Mouse (Mus musculus) gastrocnemius, adult 2 months (tissue): ENCODE measurements around the gene Fancd2os. TPM values are rescaled to one million over a fixed set of nuclear protein-coding genes. Genes with fewer than 3 reads are reported as not detected.

Experiments
- DNase-seq: peaks from one replicate; pipeline ENCODE4 v3.0.0; 2022
- H3K27ac ChIP-seq: fragments of 200-600 bp; 2 replicates; pipeline ENCODE4 v1.8.1; 2022; ENCODE audit warnings: mild to moderate bottlenecking
- H3K4me3 ChIP-seq: fragments of 200-600 bp; 2 replicates; pipeline ENCODE4 v1.8.1; 2022; ENCODE audit warnings: mild to moderate bottlenecking, moderate library complexity
- CTCF ChIP-seq: fragments of 200-600 bp; IDR thresholded peaks from 2 replicates; pipeline ENCODE4 v1.8.1; 2022; ENCODE audit warnings: antibody characterized with exemption, mild to moderate bottlenecking, moderate library complexity
- intact Hi-C: fragments of 180-260 bp; cut with DNase I; formaldehyde crosslinking; loops from one replicate; pipeline ENCODE4 v1.15.1; 2025
- total RNA-seq, 2 experiments: library from RNA; stranded (reverse); gene quantifications; 2 replicates each; pipeline ENCODE4 v1.2.3; 2021

Gene Fancd2os
- total RNA-seq, 2 experiments from 2014 or later = not detected

DNA sequence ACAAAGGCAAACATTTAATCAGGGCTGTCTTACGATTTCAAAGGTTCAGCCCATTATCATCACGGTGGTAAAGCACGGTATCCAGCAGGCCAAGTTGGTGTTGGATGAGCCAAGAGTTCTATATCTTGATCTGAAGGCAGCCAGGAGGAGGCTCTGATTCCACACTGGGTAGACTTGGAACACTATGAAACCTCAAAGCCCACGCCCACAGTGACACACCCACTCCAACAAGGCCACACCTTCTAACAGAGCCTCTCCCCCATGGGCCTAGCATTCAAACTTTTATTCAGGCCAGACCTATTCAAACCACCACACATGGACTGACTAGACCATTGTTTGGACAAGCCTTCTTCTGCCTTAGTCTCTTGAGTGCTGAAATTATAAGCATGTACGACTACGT is 2.3 kb upstream of the Fancd2os start:
- TF ChIP-seq CTCF = no peak
- no peak overlapping the region for H3K27ac ChIP-seq
- intact Hi-C loops = loop anchor here (5.0 kb wide), 1 partner anchor 116 kb away; no protein-coding TSS in a partner anchor
- no peak for DNase-seq
- H3K4me3 ChIP-seq = no peak overlapping the region

DNA sequence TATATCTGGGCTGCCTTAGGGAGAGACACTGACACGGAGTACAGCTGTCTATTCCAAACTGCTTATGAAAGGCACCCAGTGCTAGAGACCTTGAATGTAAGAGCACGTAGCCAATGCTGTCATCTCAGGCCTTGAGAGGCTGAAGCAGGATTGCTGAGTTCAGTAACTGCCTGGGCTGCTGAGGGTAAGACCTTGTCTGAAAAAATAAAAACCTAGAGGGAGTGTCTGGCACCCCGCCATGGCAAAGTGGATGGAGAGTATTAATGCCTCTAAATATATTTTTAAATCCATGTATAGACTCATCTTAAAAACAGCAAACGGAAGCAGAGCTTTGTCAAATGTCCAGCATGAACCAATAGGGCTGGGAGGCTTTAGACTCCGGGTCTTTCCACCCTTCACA is 682 bp downstream of the Fancd2os start:
- DNase-seq = no peak
- intact Hi-C loops = loop anchor here (5.0 kb wide), 1 partner anchor 113 kb away; no protein-coding TSS in a partner anchor
- no peak for TF ChIP-seq CTCF
- no peak overlapping the region for H3K27ac ChIP-seq
- no peak overlapping the region for H3K4me3 ChIP-seq

DNA sequence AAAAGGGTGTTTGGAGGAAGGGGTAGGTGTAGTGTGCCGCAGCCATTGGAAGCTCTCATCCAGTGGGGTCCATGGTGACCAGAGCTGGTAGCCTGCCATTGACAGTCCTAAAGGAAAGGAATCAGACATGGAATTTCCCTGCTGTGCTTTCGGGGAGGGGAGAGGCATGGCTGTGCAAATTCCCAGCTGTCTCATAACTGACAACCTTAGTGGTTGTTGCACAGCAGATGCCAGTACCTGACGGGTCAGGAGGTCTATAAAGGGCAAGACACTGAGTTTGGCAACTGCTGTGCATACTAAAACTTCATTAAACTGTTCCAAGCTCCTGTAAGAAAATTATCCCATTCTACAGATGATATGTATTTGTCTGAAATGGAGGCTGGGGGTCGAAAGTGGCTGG is 2.6 kb downstream of the Fancd2os start:
- Histone ChIP-seq H3K27ac (no peak overlapping the region), H3K4me3 (no peak overlapping the region)
- DNase-seq = no peak
- intact Hi-C loops = no loop called here
- TF ChIP-seq CTCF = no peak

DNA sequence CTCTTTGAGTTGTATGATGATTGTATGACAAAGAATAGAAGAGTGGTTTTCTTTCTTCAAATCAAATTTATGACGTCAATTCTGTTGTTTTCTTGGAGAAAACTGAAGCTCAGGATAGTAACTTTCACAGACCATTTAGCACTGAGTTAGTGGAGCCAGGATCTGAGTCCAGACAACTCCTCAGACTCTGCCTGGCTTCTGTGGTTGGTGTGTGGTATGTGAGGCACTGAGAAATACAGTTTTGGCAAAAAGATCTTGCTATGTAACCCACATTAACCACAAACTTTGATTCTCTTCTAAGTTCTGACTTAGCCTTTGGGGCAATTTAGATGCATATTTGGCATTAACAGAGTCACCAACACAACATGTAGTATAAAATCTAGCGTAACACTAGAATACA is 7.9 kb downstream of the Fancd2os start:
- Histone ChIP-seq H3K27ac (no peak overlapping the region), H3K4me3 (no peak overlapping the region)
- DNase-seq = no peak
- no peak for TF ChIP-seq CTCF
- intact Hi-C loops = no loop called here

DNA sequence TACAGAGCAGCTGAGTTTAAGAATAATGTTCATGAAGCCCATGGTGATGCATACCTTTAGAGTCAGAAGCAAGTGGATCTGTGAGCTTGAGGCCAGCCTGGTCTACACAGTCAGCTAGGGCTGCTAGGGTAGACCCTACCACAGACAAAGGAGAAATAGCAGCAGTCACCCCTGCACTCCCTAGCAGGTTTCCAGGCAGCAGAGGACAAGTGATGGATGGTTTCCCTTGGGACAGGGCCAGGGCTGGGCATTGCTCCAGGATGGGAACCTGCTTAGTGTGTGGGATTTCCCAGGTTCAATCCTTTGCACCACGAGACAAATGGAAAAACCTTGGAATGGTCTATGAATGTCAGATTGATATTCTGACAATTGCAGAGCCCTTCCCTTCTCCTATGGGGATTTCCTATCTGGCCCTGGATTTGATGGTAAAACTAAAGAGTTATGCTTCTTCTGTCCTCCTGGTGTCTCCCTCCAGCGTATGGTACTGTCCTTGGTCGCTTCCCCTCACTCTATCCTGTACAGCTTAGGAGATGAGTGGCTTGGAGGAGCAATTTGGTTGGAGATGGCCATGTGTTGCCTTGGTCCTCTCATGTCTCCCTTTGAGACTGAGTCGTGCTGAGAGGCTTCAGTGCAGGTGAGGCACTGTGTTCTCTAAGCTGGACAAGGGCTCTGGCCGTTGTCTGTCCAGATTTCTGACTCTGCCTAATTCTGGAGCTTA is 13.9 kb downstream of the Fancd2os start:
- Histone ChIP-seq H3K4me3 (no peak overlapping the region), H3K27ac (no peak overlapping the region)
- no peak for DNase-seq
- TF ChIP-seq CTCF = no peak
- intact Hi-C loops = no loop called here

DNA sequence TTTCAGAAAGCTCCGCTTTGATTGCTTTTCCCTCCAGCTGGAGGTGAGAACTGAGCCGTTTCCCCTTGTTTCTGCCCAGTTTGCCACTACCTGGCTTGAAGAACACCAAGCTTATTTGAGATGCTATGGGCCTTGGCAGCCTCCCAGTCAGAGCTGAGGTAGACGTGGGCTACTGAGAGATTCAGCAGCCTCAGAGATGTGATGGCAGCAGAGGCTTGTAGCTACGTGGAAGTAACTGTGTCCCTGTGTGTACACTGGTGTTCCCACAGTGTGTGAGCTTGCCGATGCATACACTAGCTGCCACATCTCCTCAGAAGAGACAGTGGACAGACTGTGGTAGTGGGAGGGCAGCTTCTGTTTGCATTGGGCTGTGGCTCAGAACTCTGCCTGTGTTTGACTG is 15.4 kb downstream of the Fancd2os start:
- H3K4me3 ChIP-seq = no peak overlapping the region
- H3K27ac ChIP-seq = no peak overlapping the region
- intact Hi-C loops = no loop called here
- TF ChIP-seq CTCF = no peak
- no peak for DNase-seq

DNA sequence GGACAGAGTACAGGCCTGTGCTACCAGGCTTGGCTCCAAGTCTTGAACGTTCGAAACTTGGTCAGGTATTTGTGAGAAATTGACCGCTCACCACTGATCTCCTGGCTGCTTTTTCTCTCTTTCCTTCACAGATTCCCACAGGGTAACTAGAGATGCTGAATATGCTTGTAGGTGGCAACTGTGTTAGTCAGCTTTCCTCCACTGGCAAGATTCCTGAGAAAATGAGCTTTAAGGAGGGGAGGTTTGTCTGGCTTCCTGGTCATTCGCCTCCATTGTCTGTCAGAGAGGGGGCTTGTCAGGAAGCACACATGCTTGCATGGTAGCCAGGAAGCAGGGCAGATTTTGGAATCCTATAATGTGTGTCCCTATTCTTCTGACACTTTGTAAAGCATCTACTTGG is 17.5 kb downstream of the Fancd2os start:
- Histone ChIP-seq H3K4me3 (no peak overlapping the region), H3K27ac (no peak overlapping the region)
- intact Hi-C loops = no loop called here
- DNase-seq = no peak
- TF ChIP-seq CTCF = no peak

DNA sequence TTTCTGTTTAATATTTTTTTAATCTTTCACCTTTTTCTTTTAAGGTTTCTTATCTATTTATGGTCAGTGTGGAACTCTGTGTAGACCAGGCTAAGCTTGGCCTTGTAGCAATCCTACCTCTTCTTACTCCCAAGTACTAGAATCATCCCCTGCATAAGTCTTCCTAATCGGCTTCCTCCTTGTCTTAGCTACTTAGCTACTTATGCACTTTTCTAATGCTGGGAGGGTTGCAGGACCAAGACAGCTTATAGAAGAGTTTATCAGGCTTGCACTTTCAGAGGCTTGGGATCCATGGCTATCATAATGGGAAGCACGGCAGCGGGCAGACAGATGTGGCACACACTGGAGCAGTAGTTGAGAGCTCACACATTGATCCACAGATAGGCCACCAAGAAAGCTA is 21.2 kb downstream of the Fancd2os start:
- Histone ChIP-seq H3K27ac (no peak overlapping the region), H3K4me3 (no peak overlapping the region)
- no peak for TF ChIP-seq CTCF
- DNase-seq = no peak
- intact Hi-C loops = no loop called here

DNA sequence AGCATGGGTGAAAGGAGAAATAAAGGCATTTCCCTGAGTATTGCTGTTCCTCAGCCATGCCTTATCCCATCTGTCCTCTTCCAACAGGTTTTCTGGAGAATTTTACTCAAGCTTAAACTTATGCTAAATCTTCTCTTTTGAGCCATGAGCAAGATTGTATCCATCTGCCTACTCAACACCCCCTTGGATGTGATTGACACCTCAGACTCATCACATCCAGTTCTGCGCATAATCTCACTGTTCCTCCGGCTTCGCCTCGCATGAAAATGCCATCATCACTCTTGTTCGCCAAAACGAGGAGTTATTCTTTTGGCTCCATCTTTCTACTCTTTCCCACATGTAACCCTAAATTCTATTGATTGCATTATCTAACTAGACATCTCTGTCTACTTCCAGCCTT is 24.5 kb downstream of the Fancd2os start:
- no peak overlapping the region for H3K27ac ChIP-seq
- no peak overlapping the region for H3K4me3 ChIP-seq
- no peak for TF ChIP-seq CTCF
- intact Hi-C loops = no loop called here
- DNase-seq = no peak

DNA sequence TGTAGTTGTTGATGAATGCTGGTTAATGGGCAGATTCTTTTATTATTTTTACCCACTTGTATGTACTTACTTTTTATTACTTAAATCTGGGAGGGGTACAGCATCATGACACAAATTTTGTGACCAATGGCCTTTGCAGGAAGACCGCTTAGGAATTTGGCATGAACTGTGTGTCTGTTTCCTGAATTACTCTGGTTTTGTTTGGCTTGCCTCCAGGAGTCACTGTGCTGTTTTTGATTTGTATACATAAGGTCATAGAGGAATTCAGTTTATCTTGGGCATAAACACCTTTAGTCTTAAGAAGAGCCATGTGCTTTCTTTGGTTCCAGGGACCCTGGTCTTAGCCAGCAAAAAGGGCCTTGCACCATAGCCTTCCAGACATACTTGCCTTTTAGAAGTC is 36.0 kb downstream of the Fancd2os start:
- Histone ChIP-seq H3K4me3 (no peak overlapping the region), H3K27ac (no peak overlapping the region)
- no peak for DNase-seq
- no peak for TF ChIP-seq CTCF
- intact Hi-C loops = no loop called here

DNA sequence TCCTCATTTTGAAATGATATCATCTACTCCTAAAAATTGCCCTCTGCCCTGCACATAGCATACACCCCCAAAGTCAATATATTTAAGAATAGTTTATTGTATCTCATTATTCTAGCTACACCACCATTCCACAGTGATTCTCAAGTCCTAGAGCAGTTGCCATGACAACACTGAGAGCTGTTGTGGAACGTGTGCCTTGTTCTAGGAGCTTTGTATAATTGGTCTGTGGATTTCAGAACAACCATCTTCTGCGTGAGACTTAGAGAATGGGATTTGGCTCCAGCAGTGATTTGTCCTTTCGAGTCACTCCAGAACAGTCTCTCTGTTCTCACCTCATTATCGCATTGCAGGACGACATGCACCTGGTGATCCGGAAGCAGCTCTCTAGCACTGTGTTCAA is 40.8 kb downstream of the Fancd2os start:
- Histone ChIP-seq H3K27ac (no peak overlapping the region), H3K4me3 (no peak overlapping the region)
- TF ChIP-seq CTCF = no peak
- no peak for DNase-seq
- intact Hi-C loops = no loop called here

Other genes starting within 250 kb of the Fancd2os start
- 10 to 100 TPM; 14.1 to 15.5 TPM for gene Tada3, start 222.8 kb downstream of the Fancd2os start, total RNA-seq
- gene Arpc4, start 222.6 kb downstream of the Fancd2os start, total RNA-seq = 10 to 100 TPM; 47.4 to 53.4 TPM
- gene Ttll3, start 211.5 kb downstream of the Fancd2os start, total RNA-seq = 1 to 10 TPM in 1 of 2 experiments, under 1 TPM in 1; 0.48 to 1.3 TPM
- 1 to 10 TPM; 7.7 to 8.3 TPM for gene Rpusd3, start 181.4 kb downstream of the Fancd2os start, total RNA-seq
- gene Cidec, start 165.0 kb downstream of the Fancd2os start, total RNA-seq = 1 to 10 TPM in 1 of 2 experiments, under 1 TPM in 1; 0.97 to 5.0 TPM
- 10 to 100 TPM; 28.2 to 29.7 TPM for gene Jagn1, start 158.1 kb downstream of the Fancd2os start, total RNA-seq
- under 1 TPM; 0.25 to 0.26 TPM for gene Il17re, start 142.2 kb downstream of the Fancd2os start, total RNA-seq
- gene Il17rc, start 129.3 kb downstream of the Fancd2os start, total RNA-seq = 1 to 10 TPM; 4.2 to 4.7 TPM
- 10 to 100 TPM; 47.5 to 54.4 TPM for gene Creld1, start 117.4 kb downstream of the Fancd2os start, total RNA-seq
- under 1 TPM; 0.08 to 0.11 TPM for gene Prrt3, start 98.8 kb downstream of the Fancd2os start, total RNA-seq
- 10 to 100 TPM; 54.9 to 63.2 TPM for gene Emc3, start 69.1 kb downstream of the Fancd2os start, total RNA-seq
- gene Fancd2, start 69.0 kb downstream of the Fancd2os start, total RNA-seq = under 1 TPM; 0.10 to 0.28 TPM
- 10 to 100 TPM; 37.3 to 46.0 TPM for gene Brk1, start 4.1 kb upstream of the Fancd2os start, total RNA-seq
- 1 to 10 TPM; 5.1 to 5.9 TPM for gene Vhl, start 23.2 kb upstream of the Fancd2os start, total RNA-seq
- 1 to 10 TPM; 3.9 to 6.1 TPM for gene Irak2, start 37.8 kb upstream of the Fancd2os start, total RNA-seq
- 10 to 100 TPM; 36.4 to 41.1 TPM for gene Tatdn2, start 96.3 kb upstream of the Fancd2os start, total RNA-seq
- 1 to 10 TPM in 1 of 2 experiments, not detected in 1; 1.0 TPM for gene Ghrl, start 119.2 kb upstream of the Fancd2os start, total RNA-seq
- 10 to 100 TPM; 60.0 to 74.1 TPM for gene Sec13, start 140.0 kb upstream of the Fancd2os start, total RNA-seq